In the genomic region with DNA sequence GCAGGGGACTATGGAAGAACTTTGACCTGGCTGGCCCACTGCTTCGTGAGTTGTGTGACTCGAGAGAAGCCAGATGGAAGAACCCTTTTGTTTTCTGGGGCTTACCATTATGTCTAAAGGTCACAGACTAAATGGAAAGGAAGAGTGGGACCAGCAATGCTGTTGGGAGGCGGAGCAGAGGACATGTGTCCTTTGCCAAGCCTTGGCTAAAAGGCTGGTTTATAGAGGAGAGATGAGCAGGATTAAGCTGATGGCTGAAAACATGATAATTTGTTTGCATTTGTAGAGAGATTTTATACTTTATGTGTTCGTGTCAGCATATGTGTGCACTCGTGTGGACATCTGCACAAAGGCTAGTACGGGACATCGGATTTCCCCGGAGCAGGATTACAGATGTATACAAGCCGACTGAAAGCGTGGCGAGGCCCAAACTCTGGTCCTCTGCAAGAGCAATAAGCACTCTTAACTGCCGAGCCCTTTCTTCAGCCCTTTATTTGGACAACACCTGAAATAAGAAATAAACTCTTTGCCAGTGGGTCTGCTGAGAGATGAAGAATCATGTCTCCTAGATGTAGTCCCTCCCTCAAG, we compare ENCODE assay signal across 22 mouse cellular contexts.
DNase-seq lines count a peak whose midpoint lies in the region; ATAC-seq and TF ChIP-seq lines count a peak whose summit lies in the region.
"Had no signal": no experiment of that assay in that cellular context is flagged by ENCODE, and none has a peak within 500 bp of the region (broad histone marks: within the 10 kb centered on the region; RNA-seq: fewer than 3 reads in every experiment).

No protein-coding gene starts in this region.

- peak overlapping the region; percentile 4; the same call in 1 of the 2 replicates for H3K9ac ChIP-seq in hindbrain, embryonic 12.5 days
- H3K9ac ChIP-seq in stomach, embryonic 16.5 days (ENCODE audit: low read length): no peak overlapping the region
- no peak overlapping the region for H3K9ac ChIP-seq in stomach, postnatal 0 days (ENCODE audit: low read length)
- no peak overlapping the region for H3K9ac ChIP-seq in forebrain, embryonic 16.5 days (replicated peaks; ENCODE audit: low read depth, low read length)
- no peak overlapping the region for H3K9ac ChIP-seq in midbrain, embryonic 16.5 days (ENCODE audit: low read depth, low read length)
- H3K9ac ChIP-seq in lung, postnatal 0 days (replicated peaks; ENCODE audit: low read depth): no peak overlapping the region
- H3K9ac ChIP-seq: embryonic facial prominence, embryonic 13.5 days; stomach, embryonic 15.5 days had no signal

- no peaks in the 10 kb centered on the region; the same call in 1 of the 2 replicates for H3K27me3 ChIP-seq in hindbrain, embryonic 12.5 days
- peaks cover 61% of the 10 kb centered on the region for H3K27me3 ChIP-seq in hindbrain, embryonic 10.5 days (ENCODE audit: insufficient read depth, poor library complexity, severe bottlenecking)
- no peaks in the 10 kb centered on the region for H3K27me3 ChIP-seq in stomach, embryonic 16.5 days (ENCODE audit: control insufficient read depth, insufficient read depth, low read length)
- no peaks in the 10 kb centered on the region for H3K27me3 ChIP-seq in stomach, postnatal 0 days (ENCODE audit: control insufficient read depth, insufficient read depth, low read length)
- H3K27me3 ChIP-seq in forebrain, embryonic 16.5 days (replicated peaks; ENCODE audit: control insufficient read depth, insufficient read depth, low read length): 0 out of 2 replicates have a peak, but pooled peaks cover 3% of the 10 kb centered on the region
- peaks cover 3% of the 10 kb centered on the region for H3K27me3 ChIP-seq in midbrain, embryonic 16.5 days (ENCODE audit: control insufficient read depth, insufficient read depth, low read depth, low read length)
- no peaks in the 10 kb centered on the region for H3K27me3 ChIP-seq in lung, postnatal 0 days (replicated peaks; ENCODE audit: insufficient read depth, low read length)
- H3K27me3 ChIP-seq: embryonic facial prominence, embryonic 13.5 days; stomach, embryonic 15.5 days had no signal

- TF ChIP-seq EP300 in stomach, postnatal 0 days (optimal IDR thresholded peaks at IDR 0.05): no peak
- TF ChIP-seq EP300 in lung, postnatal 0 days (IDR thresholded peaks at IDR 0.05): no peak

- WGBS in hindbrain, embryonic 12.5 days: 75% methylated on average over 12 of the region's 12 CpGs
- 74% methylated on average over 12 of the region's 12 CpGs for WGBS in hindbrain, embryonic 10.5 days
- WGBS in stomach, embryonic 16.5 days: 61% methylated on average over 12 of the region's 12 CpGs
- whole genome bisulfite sequencing in stomach, postnatal 0 days: 66% methylated on average over 12 of the region's 12 CpGs
- WGBS in forebrain, embryonic 16.5 days: 25% methylated on average over 12 of the region's 12 CpGs
- 21% methylated on average over 12 of the region's 12 CpGs for WGBS in midbrain, embryonic 16.5 days
- 78% methylated on average over 12 of the region's 12 CpGs for WGBS in lung, postnatal 0 days

- peaks cover 5% of the 10 kb centered on the region for H3K4me1 ChIP-seq in hindbrain, embryonic 12.5 days
- peaks cover 25% of the 10 kb centered on the region for H3K4me1 ChIP-seq in hindbrain, embryonic 10.5 days (replicated peaks)
- peaks cover 7% of the 10 kb centered on the region; the same call in 1 of the 2 replicates for H3K4me1 ChIP-seq in stomach, embryonic 16.5 days (ENCODE audit: control insufficient read depth, insufficient read depth, low read length)
- H3K4me1 ChIP-seq in stomach, postnatal 0 days (replicated peaks; ENCODE audit: control insufficient read depth, insufficient read depth): no peaks in the 10 kb centered on the region
- H3K4me1 ChIP-seq in forebrain, embryonic 16.5 days (replicated peaks; ENCODE audit: control insufficient read depth, insufficient read depth, low read length): peaks cover 7% of the 10 kb centered on the region; the same call in 1 of the 2 replicates
- H3K4me1 ChIP-seq in midbrain, embryonic 16.5 days (ENCODE audit: control insufficient read depth, insufficient read depth, low read length): peaks cover 9% of the 10 kb centered on the region
- peaks cover 4% of the 10 kb centered on the region; the same call in 1 of the 2 replicates for H3K4me1 ChIP-seq in lung, postnatal 0 days (ENCODE audit: insufficient read depth, low read depth, low read length)

- H3K9me3 ChIP-seq in hindbrain, embryonic 12.5 days (replicated peaks): no peaks in the 10 kb centered on the region
- H3K9me3 ChIP-seq in hindbrain, embryonic 10.5 days: no peaks in the 10 kb centered on the region
- H3K9me3 ChIP-seq in stomach, embryonic 16.5 days (replicated peaks; ENCODE audit: control insufficient read depth, low read length): no peaks in the 10 kb centered on the region
- H3K9me3 ChIP-seq in stomach, postnatal 0 days (ENCODE audit: control insufficient read depth, low read length): no peaks in the 10 kb centered on the region
- no peaks in the 10 kb centered on the region for H3K9me3 ChIP-seq in forebrain, embryonic 16.5 days (ENCODE audit: control insufficient read depth, low read length)
- no peaks in the 10 kb centered on the region for H3K9me3 ChIP-seq in midbrain, embryonic 16.5 days (replicated peaks; ENCODE audit: control insufficient read depth, low read length, poor library complexity, severe bottlenecking)
- H3K9me3 ChIP-seq in lung, postnatal 0 days (ENCODE audit: low read length): no peaks in the 10 kb centered on the region
- H3K9me3 ChIP-seq: embryonic facial prominence, embryonic 13.5 days; stomach, embryonic 15.5 days had no signal

- TF ChIP-seq CTCF in stomach, postnatal 0 days (IDR thresholded peaks at IDR 0.05; ENCODE audit: low read depth): no peak
- TF ChIP-seq CTCF in lung, postnatal 0 days (IDR thresholded peaks at IDR 0.05): no peak

- DNase-seq in hindbrain, embryonic 10.5 days (ENCODE audit: low spot score): no peak
- DNase-seq in stomach, postnatal 0 days (ENCODE audit: low spot score): no peak
- DNase-seq in right cerebral cortex, adult 18-20 months: no peak
- DNase-seq in lung, postnatal 0 days (ENCODE audit: low spot score): no peak
- DNase-seq: adrenal gland, adult 2 months; cerebellum, adult 11-12 months; cerebellum, postnatal 14 days; gastrocnemius, postnatal 14 days; heart, adult 2 months; heart, postnatal 36 days; kidney, adult 18-20 months; right cerebral cortex, postnatal 4 days; thymus, adult 2 months had no signal

- 0 out of 2 replicates have a peak overlapping the region, but pooled peaks have one; percentile 19 for H3K27ac ChIP-seq in hindbrain, embryonic 12.5 days
- no peak overlapping the region for H3K27ac ChIP-seq in hindbrain, embryonic 10.5 days
- no peak overlapping the region; the same call in 1 of the 2 replicates for H3K27ac ChIP-seq in stomach, embryonic 16.5 days (ENCODE audit: low read length)
- H3K27ac ChIP-seq in stomach, postnatal 0 days (replicated peaks): no peak overlapping the region
- no peak overlapping the region for H3K27ac ChIP-seq in forebrain, embryonic 16.5 days (ENCODE audit: low read length)
- H3K27ac ChIP-seq in midbrain, embryonic 16.5 days (ENCODE audit: low read length): peak overlapping the region; percentile 50; the same call in 1 of the 2 replicates
- H3K27ac ChIP-seq in lung, postnatal 0 days (ENCODE audit: low read length): no peak overlapping the region
- H3K27ac ChIP-seq: embryonic facial prominence, embryonic 13.5 days; heart, adult 2 months; macrophage; stomach, embryonic 15.5 days had no signal

- no peak for ATAC-seq in hindbrain, embryonic 12.5 days (ENCODE audit: low FRiP score)
- ATAC-seq in stomach, embryonic 16.5 days (ENCODE audit: insufficient read depth, low FRiP score): peak; percentile 49
- no peak for ATAC-seq in stomach, postnatal 0 days (ENCODE audit: low FRiP score, low TSS enrichment)
- ATAC-seq in forebrain, embryonic 16.5 days: 0 out of 2 replicates have a peak, but pooled peaks have one; percentile 24
- ATAC-seq in midbrain, embryonic 16.5 days: no peak
- ATAC-seq in lung, postnatal 0 days: no peak
- ATAC-seq: inflammation-experienced regulatory T-cells, adult 6 months had no signal

- no peak overlapping the region for H3K4me2 ChIP-seq in hindbrain, embryonic 12.5 days (replicated peaks)
- H3K4me2 ChIP-seq in stomach, embryonic 16.5 days (ENCODE audit: low read depth, low read length): no peak overlapping the region
- no peak overlapping the region for H3K4me2 ChIP-seq in stomach, postnatal 0 days (replicated peaks; ENCODE audit: low read depth)
- no peak overlapping the region for H3K4me2 ChIP-seq in forebrain, embryonic 16.5 days (ENCODE audit: low read length)
- no peak overlapping the region for H3K4me2 ChIP-seq in midbrain, embryonic 16.5 days (ENCODE audit: low read length)
- no peak overlapping the region for H3K4me2 ChIP-seq in lung, postnatal 0 days (replicated peaks; ENCODE audit: low read depth, low read length)
- H3K4me2 ChIP-seq: embryonic facial prominence, embryonic 13.5 days; stomach, embryonic 15.5 days had no signal

- no peaks in the 10 kb centered on the region for H3K36me3 ChIP-seq in hindbrain, embryonic 12.5 days
- no peaks in the 10 kb centered on the region for H3K36me3 ChIP-seq in hindbrain, embryonic 10.5 days
- H3K36me3 ChIP-seq in stomach, embryonic 16.5 days (ENCODE audit: control insufficient read depth, insufficient read depth, low read length): no peaks in the 10 kb centered on the region
- H3K36me3 ChIP-seq in stomach, postnatal 0 days (ENCODE audit: control insufficient read depth, insufficient read depth, low read length): no peaks in the 10 kb centered on the region
- H3K36me3 ChIP-seq in forebrain, embryonic 16.5 days (ENCODE audit: control insufficient read depth, insufficient read depth): no peaks in the 10 kb centered on the region
- no peaks in the 10 kb centered on the region for H3K36me3 ChIP-seq in midbrain, embryonic 16.5 days (ENCODE audit: control insufficient read depth, insufficient read depth, low read length)
- no peaks in the 10 kb centered on the region for H3K36me3 ChIP-seq in lung, postnatal 0 days (ENCODE audit: insufficient read depth, low read length)
- H3K36me3 ChIP-seq: embryonic facial prominence, embryonic 13.5 days; stomach, embryonic 15.5 days had no signal

- H3K4me3 ChIP-seq in hindbrain, embryonic 12.5 days: no peak overlapping the region
- H3K4me3 ChIP-seq in hindbrain, embryonic 10.5 days: no peak overlapping the region
- no peak overlapping the region for H3K4me3 ChIP-seq in stomach, embryonic 16.5 days (replicated peaks; ENCODE audit: low read length)
- no peak overlapping the region for H3K4me3 ChIP-seq in stomach, postnatal 0 days (ENCODE audit: low read depth, low read length)
- no peak overlapping the region for H3K4me3 ChIP-seq in forebrain, embryonic 16.5 days (replicated peaks; ENCODE audit: low read length)
- no peak overlapping the region for H3K4me3 ChIP-seq in midbrain, embryonic 16.5 days (ENCODE audit: low read depth, low read length)
- no peak overlapping the region for H3K4me3 ChIP-seq in lung, postnatal 0 days (ENCODE audit: low read depth, low read length)
- H3K4me3 ChIP-seq: embryonic facial prominence, embryonic 13.5 days; erythroblast, embryonic 14.5 days; heart, adult 2 months; stomach, embryonic 15.5 days had no signal

Comparison
In these comparisons a context has a peak if more than half of its experiments do, and no peak if none do; other contexts are left out.
1. ATAC-seq: peak in stomach, embryonic 16.5 days (single experiment) and forebrain, embryonic 16.5 days (single experiment); none in hindbrain, embryonic 12.5 days (single experiment), stomach, postnatal 0 days (single experiment), midbrain, embryonic 16.5 days (single experiment) and lung, postnatal 0 days (single experiment).
2. H3K27ac ChIP-seq: peak in hindbrain, embryonic 12.5 days (single experiment) and midbrain, embryonic 16.5 days (single experiment); none in hindbrain, embryonic 10.5 days (single experiment), stomach, embryonic 16.5 days (single experiment), stomach, postnatal 0 days (single experiment), forebrain, embryonic 16.5 days (single experiment) and lung, postnatal 0 days (single experiment).